Mouse (Mus musculus): ENCODE results near the gene Sipa1l2. TPM values are rescaled to one million over a fixed set of nuclear protein-coding genes. Genes with fewer than 3 reads are reported as not detected.

The Sipa1l2 gene
- polyA plus RNA-seq (2015; fragmentation: Nextera tagmentation; extraction: Ambion mirVana), result 8.2 and 9.4 TPM in 2 replicates

DNA sequence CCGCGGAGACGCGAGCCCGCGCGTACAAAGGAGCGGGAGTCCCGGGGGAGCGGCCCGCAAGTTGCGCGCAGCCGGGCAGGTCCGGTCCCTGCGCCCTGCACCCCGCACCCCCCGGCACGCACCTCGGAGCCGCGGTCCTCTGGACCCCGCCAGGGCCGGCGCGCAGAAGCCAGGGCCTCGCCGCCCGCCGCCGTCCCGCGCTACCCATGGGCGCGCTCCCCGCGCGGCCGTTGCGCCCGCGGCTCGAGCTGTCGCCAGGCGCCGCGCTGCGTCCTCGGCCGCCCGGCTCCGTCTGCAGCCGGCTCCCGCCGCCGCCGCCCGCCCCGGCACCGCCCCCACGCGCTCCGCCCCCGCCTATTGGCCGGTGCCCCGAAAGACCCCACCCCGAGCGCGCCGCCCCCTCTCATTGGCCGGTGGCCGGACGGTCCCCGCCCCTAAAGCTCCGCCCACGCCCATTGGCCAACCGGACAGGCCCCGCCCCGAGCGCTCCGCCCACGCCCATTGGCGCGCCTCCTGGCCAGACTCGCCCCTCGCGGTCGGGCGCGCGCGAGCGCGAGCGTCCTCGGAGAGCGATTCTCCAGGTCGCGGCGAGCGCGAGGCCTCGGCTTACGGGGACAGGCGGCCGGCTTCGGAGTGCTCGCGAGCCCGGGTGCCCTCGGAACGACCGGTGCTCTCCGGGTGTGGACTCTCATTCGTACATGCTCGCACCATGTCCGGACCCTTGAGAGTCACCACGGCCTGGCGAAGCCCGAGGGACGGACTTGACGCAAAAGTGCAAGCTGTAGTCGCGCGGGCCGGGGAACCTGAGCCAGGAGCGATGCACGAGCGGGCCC lies at the start of gene Sipa1l2:
Gene Sipa1l2 (minus strand): TSS at position 276 of the 833 bp plus-strand sequence.
- peak within 1 kb of the TSS; percentile 86 for H3K9ac ChIP-seq (ENCODE audit: low read depth, low read length)
- H3K27me3 ChIP-seq (ENCODE audit: insufficient read depth, low read length), result no peaks in the 10 kb centered on the region
- ATAC-seq (replicated peaks; ENCODE audit: low FRiP score, low read depth), result peak; percentile 91
- H3K36me3 ChIP-seq (ENCODE audit: insufficient read depth, low read length), result no peaks in the 10 kb centered on the region
- H3K27ac ChIP-seq, result peak within 1 kb of the TSS; percentile 77
- TF ChIP-seq CTCF (IDR thresholded peaks at IDR 0.05; ENCODE audit: low read depth), result 0 out of 2 replicates have a peak, but pooled peaks have one; percentile 20
- DNase-seq (ENCODE audit: low spot score), result peak; percentile 98
- H3K4me1 ChIP-seq (replicated peaks; ENCODE audit: insufficient read depth, low read length), result peaks cover 10% of the 10 kb centered on the region
- peak within 1 kb of the TSS; percentile 78 for H3K4me3 ChIP-seq (replicated peaks; ENCODE audit: low read depth, low read length)
- peak within 1 kb of the TSS; percentile 92 for H3K4me2 ChIP-seq (ENCODE audit: low read length)
- WGBS, result under 1% methylated on average over 96 of the region's 129 CpGs
- H3K9me3 ChIP-seq (replicated peaks; ENCODE audit: low read length), result no peaks in the 10 kb centered on the region

DNA sequence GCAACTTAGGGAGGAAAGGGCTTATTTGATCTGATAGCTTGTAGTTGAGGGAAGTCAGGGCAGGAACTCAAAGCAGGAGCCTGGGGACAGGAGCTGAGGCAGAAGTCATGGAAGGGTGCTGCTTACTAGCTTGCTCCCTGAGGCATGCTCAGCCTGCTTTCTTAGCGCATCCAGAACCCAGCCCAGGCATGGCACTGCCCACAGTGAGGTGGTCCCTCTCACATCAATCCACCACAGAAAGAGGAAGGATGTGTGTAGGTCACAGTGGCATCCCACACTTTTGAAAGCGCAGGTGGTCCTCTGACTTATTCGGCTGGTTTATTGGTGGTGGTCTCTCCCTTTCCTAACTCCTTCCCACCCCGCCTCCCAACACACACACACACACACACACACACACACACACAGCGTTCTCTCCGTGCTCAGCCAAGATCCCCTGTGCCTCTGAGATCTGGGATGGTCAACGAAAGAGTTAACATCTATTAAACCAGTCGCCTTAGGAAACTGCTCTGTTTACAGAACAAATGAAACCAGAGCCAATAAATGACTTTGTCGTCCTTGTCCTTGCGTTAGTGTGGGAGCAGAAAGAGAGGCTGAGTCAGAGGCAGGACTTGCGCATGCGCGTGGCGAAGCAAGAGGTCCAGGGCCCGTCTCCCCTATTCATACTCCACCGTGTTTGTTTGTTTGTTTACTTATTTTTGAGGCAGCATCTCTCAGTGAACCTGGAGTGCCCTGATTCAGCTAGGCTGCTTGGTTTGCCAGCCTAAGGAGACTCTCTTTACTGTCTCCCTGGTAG lies 49.1 kb upstream of the Sipa1l2 start:
- no peaks in the 10 kb centered on the region for H3K9me3 ChIP-seq (replicated peaks; ENCODE audit: low read length)
- ATAC-seq (replicated peaks; ENCODE audit: low FRiP score, low read depth) (no peak), DNase-seq (ENCODE audit: low spot score) (peak; percentile 62)
- no peaks in the 10 kb centered on the region for H3K36me3 ChIP-seq (ENCODE audit: insufficient read depth, low read length)
- H3K4me1 ChIP-seq (replicated peaks; ENCODE audit: insufficient read depth, low read length), result peaks cover 12% of the 10 kb centered on the region
- peak overlapping the region; percentile 31; the same call in 1 of the 2 replicates for H3K27ac ChIP-seq
- 63% methylated on average over 16 of the region's 16 CpGs for WGBS
- H3K4me3 ChIP-seq (replicated peaks; ENCODE audit: low read depth, low read length), result no peak overlapping the region
- TF ChIP-seq CTCF (IDR thresholded peaks at IDR 0.05; ENCODE audit: low read depth), result no peak
- H3K27me3 ChIP-seq (ENCODE audit: insufficient read depth, low read length), result no peaks in the 10 kb centered on the region
- H3K9ac ChIP-seq (ENCODE audit: low read depth, low read length), result no peak overlapping the region
- no peak overlapping the region for H3K4me2 ChIP-seq (ENCODE audit: low read length)

DNA sequence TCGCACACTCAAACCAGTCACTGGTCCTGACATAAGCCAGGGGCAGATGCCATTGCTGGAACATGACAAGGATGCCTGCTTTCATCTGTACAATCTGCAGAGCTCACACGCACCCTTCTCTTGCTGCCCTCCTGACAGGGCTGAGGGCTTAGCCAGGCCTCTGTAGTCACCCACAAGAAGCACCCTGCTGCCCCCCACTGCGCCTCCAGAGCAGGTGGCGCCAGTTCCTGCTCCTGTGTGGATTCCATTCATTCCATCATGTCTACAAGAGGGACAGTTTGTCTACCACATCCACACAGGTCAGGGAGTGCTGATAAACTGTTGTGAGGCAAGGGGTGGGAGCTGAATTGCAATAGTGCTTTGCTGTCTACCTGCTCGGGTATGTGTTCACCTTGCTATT lies 47.3 kb upstream of the Sipa1l2 start:
- Histone ChIP-seq H3K4me3 (replicated peaks; ENCODE audit: low read depth, low read length) (no peak overlapping the region), H3K36me3 (ENCODE audit: insufficient read depth, low read length) (no peaks in the 10 kb centered on the region), H3K27ac (no peak overlapping the region), H3K4me1 (replicated peaks; ENCODE audit: insufficient read depth, low read length) (peaks cover 12% of the 10 kb centered on the region), H3K27me3 (ENCODE audit: insufficient read depth, low read length) (no peaks in the 10 kb centered on the region), H3K9ac (ENCODE audit: low read depth, low read length) (no peak overlapping the region), H3K9me3 (replicated peaks; ENCODE audit: low read length) (no peaks in the 10 kb centered on the region), H3K4me2 (ENCODE audit: low read length) (no peak overlapping the region)
- 82% methylated on average over 5 of the region's 5 CpGs for WGBS
- ATAC-seq (replicated peaks; ENCODE audit: low FRiP score, low read depth) (no peak), DNase-seq (ENCODE audit: low spot score) (no peak)
- no peak for TF ChIP-seq CTCF (IDR thresholded peaks at IDR 0.05; ENCODE audit: low read depth)

DNA sequence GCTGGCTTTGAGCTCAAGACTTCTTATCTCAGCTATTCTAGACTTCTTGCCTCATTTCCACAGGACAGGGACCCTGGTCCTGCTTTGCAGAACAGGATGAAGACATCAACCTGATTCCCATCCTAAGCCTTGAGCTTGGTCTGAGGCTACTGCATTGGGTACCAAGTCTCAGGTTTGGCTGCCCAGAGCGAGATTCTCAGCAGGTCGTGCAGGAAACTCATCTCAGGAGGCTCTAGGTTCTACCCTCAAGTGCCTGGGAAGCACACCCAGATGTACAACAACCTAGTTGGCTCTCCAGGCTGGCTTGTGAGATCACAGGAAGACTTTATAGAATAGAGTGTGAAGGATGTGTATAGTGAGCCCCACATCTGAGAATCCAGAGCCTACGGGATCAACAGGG lies 46.4 kb upstream of the Sipa1l2 start:
- peaks cover 12% of the 10 kb centered on the region for H3K4me1 ChIP-seq (replicated peaks; ENCODE audit: insufficient read depth, low read length)
- ATAC-seq (replicated peaks; ENCODE audit: low FRiP score, low read depth) (no peak), DNase-seq (ENCODE audit: low spot score) (no peak)
- no peaks in the 10 kb centered on the region for H3K27me3 ChIP-seq (ENCODE audit: insufficient read depth, low read length)
- no peak overlapping the region for H3K27ac ChIP-seq
- H3K9ac ChIP-seq (ENCODE audit: low read depth, low read length), result no peak overlapping the region
- no peak overlapping the region for H3K4me3 ChIP-seq (replicated peaks; ENCODE audit: low read depth, low read length)
- no peak for TF ChIP-seq CTCF (IDR thresholded peaks at IDR 0.05; ENCODE audit: low read depth)
- no peaks in the 10 kb centered on the region for H3K36me3 ChIP-seq (ENCODE audit: insufficient read depth, low read length)
- H3K9me3 ChIP-seq (replicated peaks; ENCODE audit: low read length), result no peaks in the 10 kb centered on the region
- WGBS, result 86% methylated on average over 3 of the region's 3 CpGs
- no peak overlapping the region for H3K4me2 ChIP-seq (ENCODE audit: low read length)

DNA sequence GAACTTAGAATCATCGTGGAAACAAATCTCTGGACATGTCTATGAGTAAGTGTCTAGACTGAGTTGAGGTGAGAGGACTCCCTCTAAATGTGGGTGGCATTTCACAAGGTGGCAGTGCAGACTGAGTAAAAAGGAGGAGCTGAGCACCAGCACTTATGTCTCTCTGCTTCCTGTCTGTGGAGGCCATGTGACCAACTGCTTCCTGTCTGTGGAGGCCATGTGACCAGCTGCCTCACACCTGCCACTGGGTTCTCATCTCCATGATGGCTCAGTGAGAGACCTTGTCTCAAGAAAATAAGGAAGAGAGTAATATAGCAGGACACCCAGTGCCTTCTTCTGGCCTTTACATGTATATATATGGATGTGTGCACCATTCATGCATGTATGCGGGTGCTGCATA lies 43.9 kb upstream of the Sipa1l2 start:
- DNase-seq (ENCODE audit: low spot score), result no peak

DNA sequence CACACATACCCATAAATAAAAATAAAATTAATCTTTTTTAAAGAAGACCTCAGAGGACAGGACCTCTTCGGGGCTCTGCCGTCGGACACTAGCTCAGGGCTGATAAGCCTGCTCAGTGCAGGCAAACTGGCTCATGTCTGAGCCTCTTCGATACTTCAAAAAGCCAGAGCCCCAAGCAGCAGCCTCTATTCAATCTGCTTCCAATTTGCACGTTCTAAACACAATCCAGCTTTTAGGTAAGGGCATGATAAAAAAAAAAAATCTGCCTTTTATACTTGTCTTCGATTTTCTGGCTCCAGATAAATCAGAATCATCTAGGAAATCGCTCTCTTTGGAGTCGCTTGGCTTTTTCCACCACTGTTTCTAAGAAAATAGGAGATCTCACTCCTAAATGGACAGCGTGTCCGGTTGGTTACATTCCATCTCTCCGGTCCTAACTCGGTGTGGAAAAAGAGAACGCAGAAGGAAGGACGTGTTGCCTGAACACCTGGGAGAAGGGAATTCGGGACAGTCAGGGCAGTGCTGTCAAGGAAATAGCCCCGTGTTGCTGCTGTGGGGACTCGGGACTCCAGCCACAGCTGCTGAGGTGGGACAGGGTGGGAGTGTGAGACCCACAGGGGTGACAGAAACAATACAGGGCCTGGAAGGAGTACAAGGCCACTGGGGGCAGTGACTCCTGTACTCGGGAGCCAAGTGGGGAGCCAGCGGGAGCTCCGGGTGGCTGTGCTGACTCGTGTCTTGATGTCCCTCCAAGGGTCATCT lies 42.4 kb upstream of the Sipa1l2 start:
- no peaks in the 10 kb centered on the region for H3K9me3 ChIP-seq (replicated peaks; ENCODE audit: low read length)
- ATAC-seq (replicated peaks; ENCODE audit: low FRiP score, low read depth) (no peak), DNase-seq (ENCODE audit: low spot score) (no peak)
- no peak overlapping the region for H3K4me3 ChIP-seq (replicated peaks; ENCODE audit: low read depth, low read length)
- H3K36me3 ChIP-seq (ENCODE audit: insufficient read depth, low read length), result no peaks in the 10 kb centered on the region
- H3K27ac ChIP-seq, result no peak overlapping the region
- H3K4me2 ChIP-seq (ENCODE audit: low read length), result no peak overlapping the region
- no peak for TF ChIP-seq CTCF (IDR thresholded peaks at IDR 0.05; ENCODE audit: low read depth)
- no peaks in the 10 kb centered on the region for H3K4me1 ChIP-seq (replicated peaks; ENCODE audit: insufficient read depth, low read length)
- H3K9ac ChIP-seq (ENCODE audit: low read depth, low read length), result no peak overlapping the region
- H3K27me3 ChIP-seq (ENCODE audit: insufficient read depth, low read length), result no peaks in the 10 kb centered on the region
- WGBS, result 72% methylated on average over 21 of the region's 21 CpGs

More for the DNA sequence above, 43.9 kb upstream of the Sipa1l2 start:
- Histone ChIP-seq H3K4me3 (replicated peaks; ENCODE audit: low read depth, low read length) (no peak overlapping the region), H3K27me3 (ENCODE audit: insufficient read depth, low read length) (no peaks in the 10 kb centered on the region), H3K9ac (ENCODE audit: low read depth, low read length) (no peak overlapping the region), H3K4me1 (replicated peaks; ENCODE audit: insufficient read depth, low read length) (no peaks in the 10 kb centered on the region), H3K9me3 (replicated peaks; ENCODE audit: low read length) (no peaks in the 10 kb centered on the region), H3K27ac (no peak overlapping the region), H3K4me2 (ENCODE audit: low read length) (no peak overlapping the region), H3K36me3 (ENCODE audit: insufficient read depth, low read length) (no peaks in the 10 kb centered on the region)
- no peak for TF ChIP-seq CTCF (IDR thresholded peaks at IDR 0.05; ENCODE audit: low read depth)
- WGBS, result 93% methylated on average over 2 of the region's 2 CpGs
- no peak for ATAC-seq (replicated peaks; ENCODE audit: low FRiP score, low read depth)
